In genomic region chr9:42896421-42897210, GRCm38 (mm10) we compare ENCODE assay signal across 9 mouse cellular contexts. TPM values are rescaled to one million over a fixed set of nuclear protein-coding genes. Genes with fewer than 3 reads are reported as not detected.
DNase-seq lines count a peak whose midpoint lies in the region; ATAC-seq and TF ChIP-seq lines count a peak whose summit lies in the region.
"Had no signal": no experiment of that assay in that cellular context is flagged by ENCODE, and none has a peak within 500 bp of the region (broad histone marks: within the 10 kb centered on the region; RNA-seq: fewer than 3 reads in every experiment).

No protein-coding gene starts in this region.

- ATAC-seq in heart, embryonic 11.5 days (replicated peaks; ENCODE audit: insufficient number of reproducible peaks, low FRiP score, low TSS enrichment) = no peak
- peak; percentile 25; the same call in 1 of the 2 replicates for ATAC-seq in hindbrain, postnatal 0 days
- peak; percentile 43; the same call in 1 of the 2 replicates for ATAC-seq in midbrain, embryonic 16.5 days

- 8% methylated on average over 16 of the region's 16 CpGs for WGBS in heart, embryonic 11.5 days (ENCODE audit: insufficient replicate concordance)
- 20% methylated on average over 16 of the region's 16 CpGs for WGBS in heart, adult 2 months
- 11% methylated on average over 16 of the region's 16 CpGs for WGBS in hindbrain, postnatal 0 days
- WGBS in midbrain, embryonic 16.5 days = 4% methylated on average over 16 of the region's 16 CpGs

- H3K36me3 ChIP-seq in heart, embryonic 11.5 days (ENCODE audit: control insufficient read depth, insufficient read depth, low read length) = no peaks in the 10 kb centered on the region
- no peaks in the 10 kb centered on the region for H3K36me3 ChIP-seq in heart, adult 2 months (ENCODE audit: control insufficient read depth, insufficient read depth, low read length)
- H3K36me3 ChIP-seq in hindbrain, postnatal 0 days (ENCODE audit: insufficient read depth, low read length) = no peaks in the 10 kb centered on the region
- no peaks in the 10 kb centered on the region for H3K36me3 ChIP-seq in midbrain, embryonic 16.5 days (ENCODE audit: control insufficient read depth, insufficient read depth, low read length)

- peaks cover 30% of the 10 kb centered on the region for H3K27me3 ChIP-seq in heart, embryonic 11.5 days (ENCODE audit: control insufficient read depth, insufficient read depth, low read length)
- H3K27me3 ChIP-seq in heart, adult 2 months (ENCODE audit: control insufficient read depth, insufficient read depth, low read length) = peaks cover 9% of the 10 kb centered on the region
- no peaks in the 10 kb centered on the region for H3K27me3 ChIP-seq in hindbrain, postnatal 0 days (ENCODE audit: insufficient read depth, low read length)
- no peaks in the 10 kb centered on the region for H3K27me3 ChIP-seq in midbrain, embryonic 16.5 days (ENCODE audit: control insufficient read depth, insufficient read depth, low read depth, low read length)

- H3K9me3 ChIP-seq in heart, embryonic 11.5 days (replicated peaks; ENCODE audit: control insufficient read depth, low read length) = no peaks in the 10 kb centered on the region
- H3K9me3 ChIP-seq in hindbrain, postnatal 0 days (ENCODE audit: low read length) = no peaks in the 10 kb centered on the region
- no peaks in the 10 kb centered on the region for H3K9me3 ChIP-seq in midbrain, embryonic 16.5 days (replicated peaks; ENCODE audit: control insufficient read depth, low read length, poor library complexity, severe bottlenecking)

- H3K79me2 ChIP-seq in heart, adult 2 months (replicated peaks; ENCODE audit: control insufficient read depth, insufficient read depth, low read length) = no peaks in the 10 kb centered on the region

- TF ChIP-seq CTCF in heart, adult 2 months (IDR thresholded peaks at IDR 0.05) = no peak
- no peak for TF ChIP-seq CTCF in hindbrain, postnatal 0 days (IDR thresholded peaks at IDR 0.05; ENCODE audit: low read depth)

- peak overlapping the region; percentile 96 for H3K4me2 ChIP-seq in heart, embryonic 11.5 days
- peak overlapping the region; percentile 94 for H3K4me2 ChIP-seq in hindbrain, postnatal 0 days (ENCODE audit: low read depth, low read length)
- H3K4me2 ChIP-seq in midbrain, embryonic 16.5 days (ENCODE audit: low read length) = peak overlapping the region; percentile 94

- intact Hi-C loops in heart, adult 2 months (cut with DNase I) = no loop called here

- H3K4me1 ChIP-seq in heart, embryonic 11.5 days (ENCODE audit: control insufficient read depth, insufficient read depth, low read length) = peaks cover 14% of the 10 kb centered on the region
- no peaks in the 10 kb centered on the region for H3K4me1 ChIP-seq in heart, adult 2 months (ENCODE audit: control insufficient read depth, insufficient read depth, low read length)
- H3K4me1 ChIP-seq in hindbrain, postnatal 0 days (ENCODE audit: insufficient read depth, low read length) = peaks cover 5% of the 10 kb centered on the region
- H3K4me1 ChIP-seq in midbrain, embryonic 16.5 days (ENCODE audit: control insufficient read depth, insufficient read depth, low read length) = peaks cover 21% of the 10 kb centered on the region

- no peak for TF ChIP-seq POLR2A in heart, adult 2 months (IDR thresholded peaks at IDR 0.05; ENCODE audit: insufficient read depth, low read depth, low read length)

- H3K9ac ChIP-seq in heart, embryonic 11.5 days (ENCODE audit: low read depth, low read length) = no peak overlapping the region
- no peak overlapping the region for H3K9ac ChIP-seq in heart, adult 2 months (ENCODE audit: low read depth, low read length)
- H3K9ac ChIP-seq in hindbrain, postnatal 0 days (replicated peaks; ENCODE audit: low read length) = peak overlapping the region; percentile 58; the same call in 1 of the 2 replicates
- peak overlapping the region; percentile 71; the same call in 1 of the 2 replicates for H3K9ac ChIP-seq in midbrain, embryonic 16.5 days (ENCODE audit: low read depth, low read length)

- peak overlapping the region; percentile 51 for H3K4me3 ChIP-seq in heart, embryonic 11.5 days (ENCODE audit: low read depth, low read length)
- no peak overlapping the region; the same call in 1 of the 2 replicates for H3K4me3 ChIP-seq in heart, adult 2 months
- peak overlapping the region; percentile 53 for H3K4me3 ChIP-seq in hindbrain, postnatal 0 days (ENCODE audit: low read length)
- peak overlapping the region; percentile 51 for H3K4me3 ChIP-seq in midbrain, embryonic 16.5 days (ENCODE audit: low read depth, low read length)

- no peak for TF ChIP-seq EP300 in heart, adult 2 months (IDR thresholded peaks at IDR 0.05; ENCODE audit: insufficient read depth, low read depth, low read length)

- no peak overlapping the region for H3K27ac ChIP-seq in heart, embryonic 11.5 days (ENCODE audit: low read depth, low read length)
- no peak overlapping the region for H3K27ac ChIP-seq in heart, adult 2 months
- peak overlapping the region; percentile 72 for H3K27ac ChIP-seq in hindbrain, postnatal 0 days
- H3K27ac ChIP-seq in midbrain, embryonic 16.5 days (ENCODE audit: low read length) = peak overlapping the region; percentile 68

- DNase-seq in heart, adult 2 months = no peak
- peak; percentile 57 for DNase-seq in embryo, embryonic 11 days
- DNase-seq in hindbrain, postnatal 0 days (ENCODE audit: low spot score) = peak; percentile 31
- no peak for DNase-seq in left cerebral cortex, adult 8-10 months (ENCODE audit: low spot score in 2 of 2)
- no peak for DNase-seq in cerebellum, adult 11-12 months
- no peak for DNase-seq in yolk sac, embryonic 10.5 days (ENCODE audit: low spot score)

RNA-seq across cellular contexts. Expression of gene Grik4, which starts 47.7 kb away (rescaled TPM):
- 0.34 and 0.43 TPM in 2 replicates for polyA plus RNA-seq in heart, embryonic 11.5 days (2014; fragmentation: Nextera tagmentation; extraction: Ambion mirVana)
- under 1 TPM in 1 of 2 experiments, not detected in 1; 0.09 TPM for total RNA-seq in heart, adult 2 months (2021)
- polyA plus RNA-seq in heart, adult 2 months (2012; rRNA removed) = 0.02 and 0.09 TPM in 2 replicates
- 14.8 and 18.2 TPM in 2 replicates for total RNA-seq in hindbrain, postnatal 0 days (2014; rRNA removed)
- polyA plus RNA-seq in hindbrain, postnatal 0 days (2015; fragmentation: Nextera tagmentation; extraction: Ambion mirVana) = 8.9 and 9.4 TPM in 2 replicates
- polyA plus RNA-seq in midbrain, embryonic 16.5 days (2015; fragmentation: Nextera tagmentation; extraction: Ambion mirVana) = 11.7 and 12.3 TPM in 2 replicates
- 10 to 100 TPM; 19.7 to 21.0 (median 20.4) TPM for total RNA-seq in left cerebral cortex, adult 8-10 months (2022)
- polyA plus RNA-seq: C2C12 had no signal

Comparison
In these comparisons a context has a peak if more than half of its experiments do, and no peak if none do; other contexts are left out.
1. H3K27ac ChIP-seq: peak in hindbrain, postnatal 0 days (single experiment) and midbrain, embryonic 16.5 days (single experiment); none in heart, embryonic 11.5 days (single experiment) and heart, adult 2 months (single experiment).
2. H3K9ac ChIP-seq: peak in hindbrain, postnatal 0 days (single experiment) and midbrain, embryonic 16.5 days (single experiment); none in heart, embryonic 11.5 days (single experiment) and heart, adult 2 months (single experiment).
3. DNase-seq: peak in embryo, embryonic 11 days (single experiment) and hindbrain, postnatal 0 days (single experiment); none in heart, adult 2 months (0 of 2), left cerebral cortex, adult 8-10 months (0 of 2), cerebellum, adult 11-12 months (single experiment) and yolk sac, embryonic 10.5 days (single experiment).
4. Peak in every context shown above with its lines, with median percentiles within 50 percentile points of each other: H3K4me2 ChIP-seq.